Mouse (Mus musculus) megakaryocyte, embryonic 14.5 days (primary cell): Measurements from ENCODE around the gene Slc29a4.

Source experiments
- FLI1 ChIP-seq: IDR thresholded peaks from 2 replicates; pipeline ENCODE4 v1.6.1; 2012; ENCODE audit warnings: low read length, inconsistent platforms, mixed read lengths
- GATA1 ChIP-seq: IDR thresholded peaks from 3 replicates; pipeline ENCODE4 v1.6.1; 2012; ENCODE audit warnings: mixed read lengths, low read length, inconsistent platforms, borderline replicate concordance

DNA sequence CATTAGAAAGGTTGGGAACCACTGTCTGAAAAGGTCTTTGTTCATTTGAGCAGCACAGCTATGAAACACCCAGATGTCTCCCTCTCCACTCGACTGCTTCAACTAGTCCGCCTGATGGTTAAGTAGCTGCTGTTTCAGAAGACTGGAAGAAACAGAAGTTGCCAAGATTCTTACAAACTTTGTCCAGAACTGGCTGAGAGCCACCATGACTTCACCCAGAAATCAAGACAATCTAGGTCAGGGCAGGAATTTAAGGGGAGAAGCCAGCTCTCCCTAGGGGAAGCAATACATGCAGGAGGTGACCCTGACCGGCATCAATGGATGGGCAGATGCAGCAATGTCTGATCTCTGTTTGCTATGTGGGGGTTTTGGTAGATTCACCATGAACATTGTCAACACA lies 10.4 kb upstream of the Slc29a4 start:
- no peak for TF ChIP-seq GATA1
- TF ChIP-seq FLI1: no peak
